Mouse (Mus musculus) liver, embryonic 14.5 days (tissue): ENCODE results near the gene Xntrpc. TPM values are rescaled to one million over a fixed set of nuclear protein-coding genes. Genes with fewer than 3 reads are reported as not detected.

Source experiments
- ATAC-seq: fragments of 200-750 bp; cut with Nextera tagmentation; 2 replicates; pipeline ENCODE4 v1.8.0; 2017; ENCODE audit warnings: moderate number of reproducible peaks, mild to moderate bottlenecking, moderate library complexity; ENCODE audit not compliant: insufficient read depth
- DNase-seq, 3 experiments: peaks; one replicate each; pipeline ENCODE4 v3.0.0-alpha.2; 2012 to 2013; ENCODE audit warnings: low read depth in 3 of 3, low spot score in 3 of 3
- H3K27ac ChIP-seq: fragments of 300-500 bp; sonication (generic); 2 replicates; pipeline ENCODE4 v1.5.1; 2014; ENCODE audit warnings: moderate library complexity, mild to moderate bottlenecking, control low read depth, inconsistent platforms
- H3K27me3 ChIP-seq: fragments of 300-500 bp; sonication (generic); 2 replicates; pipeline ENCODE4 v1.6.1; 2014; ENCODE audit warnings: mild to moderate bottlenecking, low read length, moderate library complexity; ENCODE audit not compliant: control insufficient read depth, insufficient read depth
- H3K36me3 ChIP-seq: fragments of 300-500 bp; sonication (generic); replicated peaks from 2 replicates; pipeline ENCODE4 v1.6.1; 2014; ENCODE audit warnings: low read depth; ENCODE audit not compliant: control insufficient read depth, insufficient read depth
- H3K4me1 ChIP-seq, 2 experiments: fragments of 200-500 bp in 1 of 2; fragments of 300-500 bp in 1 of 2; sonication (generic) in 1 of 2; replicated peaks; 2 replicates each; pipeline ENCODE4 v1.6.1; 2012 to 2014; ENCODE audit warnings: antibody characterized with exemption in 1 of 2, inconsistent platforms in 1 of 2, low read length in 1 of 2; ENCODE audit not compliant: control insufficient read depth in 2 of 2, insufficient read depth in 2 of 2
- H3K4me2 ChIP-seq: fragments of 300-500 bp; sonication (generic); 2 replicates; pipeline ENCODE4 v1.6.1; 2014; ENCODE audit warnings: low read depth, mild to moderate bottlenecking, control low read depth, moderate library complexity
- H3K4me3 ChIP-seq, 2 experiments: fragments of 200-500 bp in 1 of 2; fragments of 300-500 bp in 1 of 2; sonication (generic) in 1 of 2; 2 replicates each; pipeline ENCODE4 v1.5.1; 2012 to 2014; ENCODE audit warnings: low read depth in 2 of 2, low read length in 2 of 2, mild to moderate bottlenecking in 2 of 2, control low read depth in 1 of 2, inconsistent platforms in 1 of 2, moderate library complexity in 1 of 2; ENCODE audit not compliant: insufficient read depth in 1 of 2
- H3K9ac ChIP-seq: fragments of 300-500 bp; sonication (generic); replicated peaks from 2 replicates; pipeline ENCODE4 v1.6.1; 2014; ENCODE audit warnings: mild to moderate bottlenecking, control low read depth, moderate library complexity
- H3K9me3 ChIP-seq: fragments of 300-500 bp; sonication (generic); 2 replicates; pipeline ENCODE4 v1.6.1; 2016; ENCODE audit warnings: low read length, mixed read lengths; ENCODE audit not compliant: control insufficient read depth
- CTCF ChIP-seq: IDR thresholded peaks from 2 replicates; pipeline ENCODE4 v1.5.1; 2016; ENCODE audit warnings: antibody characterized with exemption, low read depth, control low read depth
- EP300 ChIP-seq: IDR thresholded peaks from 2 replicates; pipeline ENCODE4 v1.6.1; 2016; ENCODE audit warnings: antibody characterized with exemption, low read depth
- WGBS: fragments of 180-500 bp; shearing (Covaris S2); extraction: QIAGEN DNeasy Blood & Tissue Kit; methylation state at CpG from one replicate; pipeline ENCODE4 v1.1.7; 2014; ENCODE audit not compliant: insufficient replicate concordance; 5-methylcytosine and 5-hydroxymethylcytosine counted together
- polyA plus RNA-seq, 2 experiments: library from polyadenylated mRNA; depleted of rRNA in 1 of 2; stranded (reverse) in 1 of 2; unstranded in 1 of 2; fragments of >200 nt; fragmentation: Nextera tagmentation in 1 of 2; extraction: Ambion mirVana in 1 of 2; gene quantifications; 2 replicates each; pipeline versions ENCODE4 v1.2.1 to v1.2.3; 2012 to 2014

Gene Xntrpc
- polyA plus RNA-seq, 2 experiments, result 0.36 to 1.1 TPM

- no peak for DNase-seq
- Histone ChIP-seq H3K4me1 (peaks cover 10 to 30% of the 10 kb centered on the region in 2 experiments), H3K4me3 (no peak overlapping the region), H3K36me3 (no peaks in the 10 kb centered on the region), H3K4me2 (no peak overlapping the region), H3K27me3 (no peaks in the 10 kb centered on the region; the same call in none of the 2 replicates), H3K9ac (no peak overlapping the region), H3K27ac (no peak overlapping the region), H3K9me3 (no peaks in the 10 kb centered on the region)
- 50% methylated on average over 6 of the region's 6 CpGs for WGBS
- ATAC-seq, result no peak
- TF ChIP-seq CTCF (no peak), EP300 (no peak)
Measured at GRCm38 (mm10) chr7:102102696-102103095, 37.2 kb downstream of the Xntrpc start.

GRCm38 (mm10) chr7:102103555-102103954, 38.0 kb downstream of the Xntrpc start:
- Histone ChIP-seq H3K27ac (no peak overlapping the region), H3K4me1 (peaks cover 10 to 30% of the 10 kb centered on the region in 2 experiments), H3K9me3 (no peaks in the 10 kb centered on the region), H3K36me3 (no peaks in the 10 kb centered on the region), H3K27me3 (no peaks in the 10 kb centered on the region; the same call in none of the 2 replicates), H3K4me3 (no peak overlapping the region), H3K4me2 (no peak overlapping the region), H3K9ac (no peak overlapping the region)
- ATAC-seq, result peak; percentile 76
- 23% methylated on average over 2 of the region's 2 CpGs for WGBS
- DNase-seq, result peak in 2 of 3 experiments; percentile 30 to 34
- TF ChIP-seq CTCF, result no peak
- TF ChIP-seq EP300, result peak; percentile 54

GRCm38 (mm10) chr7:102104126-102104525, 38.6 kb downstream of the Xntrpc start:
- H3K4me3 ChIP-seq, result no peak overlapping the region
- H3K27me3 ChIP-seq, result no peaks in the 10 kb centered on the region; the same call in 1 of the 2 replicates
- H3K36me3 ChIP-seq, result no peaks in the 10 kb centered on the region
- no peak overlapping the region for H3K4me2 ChIP-seq
- H3K4me1 ChIP-seq, result peaks cover 10 to 30% of the 10 kb centered on the region in 2 experiments
- H3K9me3 ChIP-seq, result no peaks in the 10 kb centered on the region
- DNase-seq (no peak), ATAC-seq (no peak)
- no peak for TF ChIP-seq EP300
- TF ChIP-seq CTCF, result no peak
- 60% methylated on average over 5 of the region's 5 CpGs for WGBS
- H3K9ac ChIP-seq, result no peak overlapping the region
- no peak overlapping the region for H3K27ac ChIP-seq

- DNase-seq (no peak), ATAC-seq (no peak)
- Histone ChIP-seq H3K9ac (no peak overlapping the region), H3K27ac (no peak overlapping the region), H3K27me3 (no peaks in the 10 kb centered on the region), H3K36me3 (no peaks in the 10 kb centered on the region), H3K4me1 (peaks cover 2 to 15% of the 10 kb centered on the region in 2 experiments), H3K4me3 (peak overlapping the region in 1 of 2 experiments; percentile 23; a peak in 2 of 4 replicates), H3K9me3 (no peaks in the 10 kb centered on the region), H3K4me2 (peak overlapping the region; percentile 52)
- TF ChIP-seq EP300 (no peak), CTCF (0 out of 2 replicates have a peak, but pooled peaks have one; percentile 28)
- 18% methylated on average over 23 of the region's 23 CpGs for WGBS
Measured at GRCm38 (mm10) chr7:102106700-102107141, 41.2 kb downstream of the Xntrpc start.

GRCm38 (mm10) chr7:102108206-102108605, 42.7 kb downstream of the Xntrpc start:
- Histone ChIP-seq H3K9ac (no peak overlapping the region), H3K27me3 (no peaks in the 10 kb centered on the region), H3K4me3 (no peak overlapping the region), H3K9me3 (no peaks in the 10 kb centered on the region), H3K27ac (no peak overlapping the region), H3K4me2 (no peak overlapping the region), H3K36me3 (no peaks in the 10 kb centered on the region), H3K4me1 (peaks cover under 1 to 6% of the 10 kb centered on the region in 2 experiments)
- no peak for TF ChIP-seq EP300
- no peak for TF ChIP-seq CTCF
- ATAC-seq (no peak), DNase-seq (no peak)
- 60% methylated on average over 1 of the region's 1 CpGs for WGBS
